Comparison of ENCODE assay signal across 8 mouse cellular contexts in genomic region chr19:29251958-29252801, GRCm38 (mm10). TPM values are rescaled to one million over a fixed set of nuclear protein-coding genes. Genes with fewer than 3 reads are reported as not detected.
DNase-seq lines count a peak whose midpoint lies in the region; ATAC-seq and TF ChIP-seq lines count a peak whose summit lies in the region.

No protein-coding gene starts in this region.

- peak overlapping the region; percentile 96 for H3K4me2 ChIP-seq in heart, embryonic 12.5 days

- peaks cover 26% of the 10 kb centered on the region for H3K4me1 ChIP-seq in heart, embryonic 12.5 days (replicated peaks)
- peaks cover 71% of the 10 kb centered on the region for H3K4me1 ChIP-seq in midbrain, embryonic 10.5 days

- WGBS in heart, embryonic 12.5 days = under 1% methylated on average over 44 of the region's 44 CpGs
- under 1% methylated on average over 44 of the region's 44 CpGs for whole genome bisulfite sequencing in midbrain, embryonic 10.5 days

- peaks cover 5% of the 10 kb centered on the region for H3K79me3 ChIP-seq in C2C12 (ENCODE audit: low read depth)

- ATAC-seq in heart, embryonic 12.5 days (ENCODE audit: insufficient number of reproducible peaks, low FRiP score) = no peak; the same call in 1 of the 2 replicates

- DNase-seq in adrenal gland, adult 2 months = peak; percentile 32
- no peak for DNase-seq in adrenal gland, adult 18-20 months (ENCODE audit: low spot score in 2 of 2)
- peak; percentile 78 for DNase-seq in c-Kit-positive CD71-positive TER-119-positive erythroid progenitor cells, embryonic 14.5 days (ENCODE audit: low spot score)
- peak; percentile 20 to 39 for DNase-seq in kidney, postnatal 25 days
- peak; percentile 25 for DNase-seq in midbrain, embryonic 10.5 days (ENCODE audit: low spot score)
- peak; percentile 40 for DNase-seq in splenic B cell, adult 2 months (ENCODE audit: low read depth, low spot score)

- no peaks in the 10 kb centered on the region for H3K36me3 ChIP-seq in C2C12 (ENCODE audit: control insufficient read depth, insufficient read depth)
- H3K36me3 ChIP-seq in heart, embryonic 12.5 days = 0 out of 2 replicates have a peak, but pooled peaks cover 2% of the 10 kb centered on the region
- no peaks in the 10 kb centered on the region for H3K36me3 ChIP-seq in midbrain, embryonic 10.5 days
- H3K36me3 ChIP-seq in splenic B cell, adult 2 months (ENCODE audit: control insufficient read depth, insufficient read depth, low read length, poor library complexity, severe bottlenecking) = 0 out of 2 replicates have a peak, but pooled peaks cover 2% of the 10 kb centered on the region

- TF ChIP-seq CTCF in C2C12 (IDR thresholded peaks at IDR 0.05; ENCODE audit: control insufficient read depth, insufficient read depth, insufficient read length) = no peak

- H3K27me3 ChIP-seq in C2C12 (ENCODE audit: control insufficient read depth, insufficient read depth, insufficient read length) = no peaks in the 10 kb centered on the region
- H3K27me3 ChIP-seq in heart, embryonic 12.5 days (replicated peaks) = no peaks in the 10 kb centered on the region
- H3K27me3 ChIP-seq in midbrain, embryonic 10.5 days (ENCODE audit: low read depth, poor library complexity, severe bottlenecking) = peaks cover 13% of the 10 kb centered on the region; the same call in 1 of the 2 replicates
- peaks cover 1% of the 10 kb centered on the region; the same call in 1 of the 2 replicates for H3K27me3 ChIP-seq in splenic B cell, adult 2 months (ENCODE audit: control insufficient read depth, insufficient read depth, low read length, poor library complexity, severe bottlenecking)

- H3K9me3 ChIP-seq in heart, embryonic 12.5 days (replicated peaks) = no peaks in the 10 kb centered on the region
- no peaks in the 10 kb centered on the region for H3K9me3 ChIP-seq in midbrain, embryonic 10.5 days (replicated peaks)

- peak overlapping the region; percentile 79 for H3K4me3 ChIP-seq in C2C12 (ENCODE audit: insufficient read depth, poor library complexity, severe bottlenecking)
- H3K4me3 ChIP-seq in heart, embryonic 12.5 days = peak overlapping the region; percentile 80
- H3K4me3 ChIP-seq in midbrain, embryonic 10.5 days = peak overlapping the region; percentile 70

- H3K27ac ChIP-seq in heart, embryonic 12.5 days (ENCODE audit: poor library complexity, severe bottlenecking) = peak overlapping the region; percentile 97
- peak overlapping the region; percentile 97 for H3K27ac ChIP-seq in midbrain, embryonic 10.5 days (replicated peaks)

- peak overlapping the region; percentile 93 for H3ac ChIP-seq in C2C12 (ENCODE audit: control insufficient read depth, insufficient read length, low read depth)

- peak overlapping the region; percentile 90 for H3K9ac ChIP-seq in heart, embryonic 12.5 days

- H3K79me2 ChIP-seq in C2C12 (ENCODE audit: control insufficient read depth, insufficient read depth) = peaks cover 50% of the 10 kb centered on the region

TF ChIP-seq in C2C12, 6 proteins besides CTCF, POLR2A, EP300 and RAD21:
- TF ChIP-seq FOSL1 (IDR thresholded peaks at IDR 0.05; ENCODE audit: insufficient read depth, low read length, poor library complexity, severe bottlenecking) (no peak), MYOG (IDR thresholded peaks at IDR 0.05; ENCODE audit: control insufficient read depth, extremely low read depth, insufficient read length) (no peak), USF1 (IDR thresholded peaks at IDR 0.05; ENCODE audit: low read depth) (no peak), CEBPB (IDR thresholded peaks at IDR 0.05; ENCODE audit: low read depth) (no peak), MAX (IDR thresholded peaks at IDR 0.05) (no peak), MYOD1 (IDR thresholded peaks at IDR 0.05; ENCODE audit: control insufficient read depth, insufficient read length, low read depth) (no peak)
TF ChIP-seq in C2C12: peak in this region for 0.

RNA-seq across cellular contexts. Expression of gene Jak2, which starts 0.6 kb away (rescaled TPM):
- 10 to 100 TPM; 18.2 to 19.2 TPM for total RNA-seq in adrenal gland, adult 2 months (2021)
- 3.1 and 3.2 TPM in 2 replicates for polyA plus RNA-seq in adrenal gland, adult 2 months (2012; rRNA removed)
- total RNA-seq in adrenal gland, adult 18-20 months (2021) = 10 to 100 TPM; 13.0 to 18.2 TPM
- 4.3 TPM for polyA plus RNA-seq in C2C12 (2012; fragmentation: generic; extraction: Trizol)
- polyA plus RNA-seq in heart, embryonic 12.5 days (2016; fragmentation: Nextera tagmentation; extraction: Ambion mirVana) = 11.0 TPM in 2 replicates
- polyA plus RNA-seq in midbrain, embryonic 10.5 days (2016; fragmentation: Nextera tagmentation; extraction: Ambion mirVana) = 5.9 and 7.7 TPM in 2 replicates

Comparison
In these comparisons a context has a peak if more than half of its experiments do, and no peak if none do; other contexts are left out.
1. DNase-seq: peak in adrenal gland, adult 2 months (single experiment), c-Kit-positive CD71-positive TER-119-positive erythroid progenitor cells, embryonic 14.5 days (single experiment), kidney, postnatal 25 days (2 of 2), midbrain, embryonic 10.5 days (single experiment) and splenic B cell, adult 2 months (single experiment); none in adrenal gland, adult 18-20 months (0 of 2).
2. Peak in every context shown above with its lines, with median percentiles within 50 percentile points of each other: H3K4me3 ChIP-seq.